Mouse (Mus musculus): ENCODE results near the gene Ift122. TPM values are rescaled to one million over a fixed set of nuclear protein-coding genes. Genes with fewer than 3 reads are reported as not detected.

Gene Ift122
- polyA plus RNA-seq, 1 experiment = 3.6 TPM

DNA sequence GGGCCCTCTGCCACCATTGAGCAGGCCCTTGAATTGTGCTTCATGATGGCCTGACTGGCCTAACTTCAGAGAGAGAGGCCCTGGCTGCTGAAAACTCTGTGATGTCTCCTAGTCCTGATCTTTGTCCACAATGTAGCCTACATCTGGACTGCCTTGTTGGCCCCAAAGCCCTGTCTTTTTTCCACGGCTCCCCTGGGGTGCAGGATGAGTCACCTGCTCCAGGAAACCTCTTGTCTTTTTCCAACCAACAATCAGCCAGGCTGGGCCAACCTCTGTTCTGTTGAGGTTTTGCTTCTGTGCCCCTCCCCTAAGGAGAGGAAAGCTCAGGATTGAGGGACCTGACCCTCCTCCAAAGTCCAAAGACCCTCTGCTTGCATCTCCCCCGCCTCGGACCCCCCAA is 108.5 kb downstream of the Ift122 start:
- 74% methylated on average over 3 of the region's 3 CpGs for WGBS

DNA sequence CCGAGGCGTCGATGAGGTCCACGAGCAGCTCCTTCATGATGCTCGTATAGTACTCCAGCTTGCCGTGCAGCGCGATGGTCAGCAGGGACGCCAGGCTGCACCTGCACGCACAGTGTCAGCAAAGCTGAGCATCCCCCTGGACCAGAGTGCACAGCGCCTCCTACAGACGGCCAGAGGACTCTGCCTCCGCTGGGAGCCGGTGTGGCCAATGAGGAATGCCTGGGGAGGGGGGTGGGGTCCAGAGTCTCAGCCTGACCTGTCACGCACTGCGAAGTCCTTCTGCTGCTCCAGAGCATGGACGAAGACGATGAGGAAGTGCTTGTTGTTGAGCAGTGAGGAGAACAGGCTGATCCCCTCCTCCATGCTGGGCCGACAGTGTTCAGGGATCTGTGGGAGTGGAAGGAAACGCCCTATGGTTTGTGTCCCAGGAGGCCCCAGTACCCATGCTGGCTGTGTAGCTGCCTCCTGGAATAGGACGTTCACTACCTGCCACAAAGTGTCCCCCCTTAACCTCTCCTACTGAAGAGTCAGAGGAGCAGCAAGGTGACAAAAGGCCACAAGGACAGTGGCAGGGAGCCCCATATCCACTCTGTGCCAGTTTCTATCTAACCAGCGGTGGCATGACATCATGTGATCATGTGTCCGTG is 109.3 kb downstream of the Ift122 start:
- 91% methylated on average over 23 of the region's 23 CpGs for WGBS
- H3K4me1 ChIP-seq (ENCODE audit: control insufficient read depth, insufficient read depth, low read length) = no peaks in the 10 kb centered on the region; the same call in 1 of the 2 replicates
- no peak overlapping the region for H3K4me3 ChIP-seq (replicated peaks; ENCODE audit: control insufficient read depth, low read depth, low read length)
- TF ChIP-seq CTCF (IDR thresholded peaks at IDR 0.05; ENCODE audit: control insufficient read depth, insufficient read depth, low read length) (no peak; the same call in 1 of the 2 replicates), POLR2A (IDR thresholded peaks at IDR 0.05; ENCODE audit: borderline replicate concordance, control insufficient read depth, low read depth, low read length) (no peak)
- no peak overlapping the region for H3K27ac ChIP-seq (ENCODE audit: control insufficient read depth, insufficient read depth, low read depth, low read length, poor library complexity)

More for the DNA sequence above, 108.5 kb downstream of the Ift122 start:
- TF ChIP-seq POLR2A (IDR thresholded peaks at IDR 0.05; ENCODE audit: borderline replicate concordance, control insufficient read depth, low read depth, low read length) = no peak
- no peak for TF ChIP-seq CTCF (IDR thresholded peaks at IDR 0.05; ENCODE audit: control insufficient read depth, insufficient read depth, low read length)
- Histone ChIP-seq H3K4me3 (replicated peaks; ENCODE audit: control insufficient read depth, low read depth, low read length) (no peak overlapping the region), H3K27ac (ENCODE audit: control insufficient read depth, insufficient read depth, low read depth, low read length, poor library complexity) (no peak overlapping the region), H3K4me1 (ENCODE audit: control insufficient read depth, insufficient read depth, low read length) (no peaks in the 10 kb centered on the region)

DNA sequence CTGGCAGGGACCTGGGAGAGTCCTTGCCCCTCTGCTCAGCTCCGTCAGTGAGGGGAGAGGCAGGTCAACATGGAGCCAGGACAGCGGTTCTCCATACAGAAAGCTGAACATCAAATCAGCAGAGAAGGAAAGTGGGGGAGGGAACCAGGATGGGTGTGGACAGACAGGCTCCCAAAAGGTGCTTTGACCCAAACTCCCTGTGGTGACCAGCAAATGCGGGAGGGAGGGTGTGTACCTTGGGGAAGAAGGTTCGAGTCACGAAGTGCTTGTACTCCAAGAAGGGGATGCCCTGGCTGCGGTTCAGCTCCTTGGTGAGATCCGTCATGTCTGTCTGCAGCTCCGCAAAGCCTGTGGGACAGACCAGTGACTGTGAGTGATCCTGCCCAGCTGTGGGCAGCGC is 110.4 kb downstream of the Ift122 start:
- 92% methylated on average over 9 of the region's 9 CpGs for WGBS
- TF ChIP-seq CTCF (IDR thresholded peaks at IDR 0.05; ENCODE audit: control insufficient read depth, insufficient read depth, low read length) (no peak), POLR2A (IDR thresholded peaks at IDR 0.05; ENCODE audit: borderline replicate concordance, control insufficient read depth, low read depth, low read length) (no peak)
- no peak overlapping the region for H3K4me3 ChIP-seq (replicated peaks; ENCODE audit: control insufficient read depth, low read depth, low read length)

DNA sequence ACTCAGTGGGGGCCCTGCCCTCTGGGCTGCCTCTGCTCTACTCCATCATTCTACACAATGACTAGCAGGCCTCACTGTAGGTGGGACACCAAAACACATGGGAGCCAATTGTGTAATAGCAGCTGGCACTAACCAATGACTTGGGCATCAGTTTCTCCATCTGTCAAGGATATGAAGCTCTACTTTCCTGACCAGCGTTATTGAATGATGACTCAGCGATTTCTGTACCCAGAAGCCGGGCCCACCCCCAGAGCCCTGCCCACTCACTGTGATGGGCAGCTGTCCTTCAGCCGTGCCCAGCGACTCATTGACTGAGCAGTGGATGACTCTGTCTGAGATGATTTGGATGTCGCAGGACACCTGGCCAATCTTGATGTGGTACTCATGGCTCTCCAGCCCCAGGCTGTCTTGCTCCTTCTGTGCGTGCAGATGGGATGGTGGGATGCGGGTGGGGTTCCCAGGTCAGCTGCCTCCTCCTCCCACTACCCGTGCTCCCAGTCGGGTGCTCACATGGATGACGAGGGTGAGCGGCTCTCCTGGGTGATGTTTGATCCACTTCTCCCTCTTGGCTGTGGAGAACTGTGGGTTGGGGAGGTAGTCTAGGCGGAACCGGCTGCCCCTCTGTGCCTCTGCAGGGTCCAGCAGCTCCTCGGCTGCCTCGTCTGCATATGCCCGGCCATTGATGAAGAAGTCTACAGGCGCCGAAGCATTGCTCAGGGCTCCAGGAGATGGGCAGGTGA is 113.1 kb downstream of the Ift122 start:
- H3K4me3 ChIP-seq (replicated peaks; ENCODE audit: control insufficient read depth, low read depth, low read length) = no peak overlapping the region
- H3K27ac ChIP-seq (ENCODE audit: control insufficient read depth, insufficient read depth, low read depth, low read length, poor library complexity) = no peak overlapping the region
- 85% methylated on average over 19 of the region's 19 CpGs for WGBS
- H3K4me1 ChIP-seq (ENCODE audit: control insufficient read depth, insufficient read depth, low read length) = peaks cover 15% of the 10 kb centered on the region
- TF ChIP-seq CTCF (IDR thresholded peaks at IDR 0.05; ENCODE audit: control insufficient read depth, insufficient read depth, low read length) = no peak
- TF ChIP-seq POLR2A (IDR thresholded peaks at IDR 0.05; ENCODE audit: borderline replicate concordance, control insufficient read depth, low read depth, low read length) = no peak

More for the DNA sequence above, 110.4 kb downstream of the Ift122 start:
- Histone ChIP-seq H3K4me1 (ENCODE audit: control insufficient read depth, insufficient read depth, low read length) (no peaks in the 10 kb centered on the region; the same call in 1 of the 2 replicates), H3K27ac (ENCODE audit: control insufficient read depth, insufficient read depth, low read depth, low read length, poor library complexity) (no peak overlapping the region)

DNA sequence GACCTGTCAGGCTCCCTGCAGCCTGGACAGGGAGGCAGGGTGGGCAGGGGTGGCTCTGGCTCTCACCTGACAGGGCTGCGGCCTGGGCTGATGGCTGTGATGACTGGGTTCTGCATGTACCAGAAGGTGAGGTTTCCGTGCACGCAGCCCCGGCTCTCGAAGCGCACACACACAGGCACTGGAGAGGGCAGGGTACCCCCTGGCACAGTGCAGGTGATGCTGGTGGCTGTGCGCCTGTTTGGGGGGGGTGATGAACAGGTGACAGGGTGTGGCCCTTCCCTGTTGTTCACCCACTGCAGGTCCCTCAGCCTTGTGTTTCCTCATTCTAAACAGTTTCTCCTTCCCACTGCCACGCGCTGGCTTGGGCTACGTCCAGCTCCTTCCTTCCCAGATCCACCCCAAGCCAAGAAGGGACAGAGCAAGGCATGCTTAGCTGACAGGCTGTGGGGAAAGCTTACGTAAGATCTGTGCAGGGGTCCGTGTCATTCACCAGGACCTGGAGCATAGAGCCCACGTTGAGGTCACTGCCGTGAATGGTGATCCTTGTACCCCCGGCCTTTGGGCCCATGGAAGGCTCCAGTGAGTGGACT is 114.1 kb downstream of the Ift122 start:
- H3K4me1 ChIP-seq (ENCODE audit: control insufficient read depth, insufficient read depth, low read length) = peaks cover 15% of the 10 kb centered on the region
- 74% methylated on average over 15 of the region's 15 CpGs for WGBS
- TF ChIP-seq CTCF (IDR thresholded peaks at IDR 0.05; ENCODE audit: control insufficient read depth, insufficient read depth, low read length) = no peak
- no peak for TF ChIP-seq POLR2A (IDR thresholded peaks at IDR 0.05; ENCODE audit: borderline replicate concordance, control insufficient read depth, low read depth, low read length)
- H3K4me3 ChIP-seq (replicated peaks; ENCODE audit: control insufficient read depth, low read depth, low read length) = no peak overlapping the region
- no peak overlapping the region for H3K27ac ChIP-seq (ENCODE audit: control insufficient read depth, insufficient read depth, low read depth, low read length, poor library complexity)

DNA sequence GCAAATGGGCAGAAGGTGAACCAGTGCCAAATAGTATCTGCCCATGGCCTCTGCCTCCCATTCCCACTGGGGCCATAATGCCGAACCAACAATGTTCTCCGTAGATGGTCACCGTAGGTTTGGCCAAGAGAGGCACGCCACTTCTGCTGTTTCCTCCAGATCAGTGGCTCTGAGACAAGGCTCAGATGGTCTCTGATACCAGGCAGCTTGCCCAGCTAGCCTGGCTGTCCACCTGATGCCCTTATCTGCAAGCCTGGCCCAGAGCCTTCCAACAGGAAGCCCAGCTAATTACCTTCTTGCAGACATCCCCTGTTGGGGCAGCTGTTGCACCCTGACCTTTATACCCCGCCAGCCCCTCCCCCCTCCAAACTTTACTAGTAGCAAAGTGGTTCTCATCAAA is 114.8 kb downstream of the Ift122 start:
- H3K27ac ChIP-seq (ENCODE audit: control insufficient read depth, insufficient read depth, low read depth, low read length, poor library complexity) = peak overlapping the region; percentile 26; the same call in 1 of the 2 replicates
- H3K4me3 ChIP-seq (replicated peaks; ENCODE audit: control insufficient read depth, low read depth, low read length) = no peak overlapping the region
- TF ChIP-seq POLR2A (IDR thresholded peaks at IDR 0.05; ENCODE audit: borderline replicate concordance, control insufficient read depth, low read depth, low read length) = no peak
- TF ChIP-seq CTCF (IDR thresholded peaks at IDR 0.05; ENCODE audit: control insufficient read depth, insufficient read depth, low read length) = no peak
- 68% methylated on average over 5 of the region's 5 CpGs for WGBS
- peaks cover 17% of the 10 kb centered on the region for H3K4me1 ChIP-seq (ENCODE audit: control insufficient read depth, insufficient read depth, low read length)

DNA sequence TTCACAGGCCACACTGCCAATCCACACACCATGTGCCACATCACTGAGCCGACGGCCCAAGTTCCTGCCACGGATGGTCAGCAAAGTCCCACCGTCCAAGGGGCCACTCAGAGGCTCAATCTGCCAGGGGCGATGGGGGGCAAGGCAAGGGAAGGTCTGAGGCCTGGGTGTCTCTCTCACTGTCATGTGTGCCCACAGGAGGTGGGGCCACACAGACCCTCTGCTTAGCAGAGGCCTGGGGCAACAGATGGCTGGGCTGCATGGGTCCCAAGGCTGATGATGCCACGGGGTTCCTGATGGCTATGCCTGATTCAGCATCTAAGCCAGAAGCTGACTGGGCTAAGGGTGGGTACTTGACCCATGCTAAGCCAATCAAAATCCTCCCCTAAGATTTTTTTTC is 115.4 kb downstream of the Ift122 start:
- H3K4me3 ChIP-seq (replicated peaks; ENCODE audit: control insufficient read depth, low read depth, low read length) = no peak overlapping the region
- WGBS = 50% methylated on average over 6 of the region's 6 CpGs
- peaks cover 17% of the 10 kb centered on the region for H3K4me1 ChIP-seq (ENCODE audit: control insufficient read depth, insufficient read depth, low read length)
- peak overlapping the region; percentile 26; the same call in 1 of the 2 replicates for H3K27ac ChIP-seq (ENCODE audit: control insufficient read depth, insufficient read depth, low read depth, low read length, poor library complexity)
- no peak for TF ChIP-seq CTCF (IDR thresholded peaks at IDR 0.05; ENCODE audit: control insufficient read depth, insufficient read depth, low read length)

DNA sequence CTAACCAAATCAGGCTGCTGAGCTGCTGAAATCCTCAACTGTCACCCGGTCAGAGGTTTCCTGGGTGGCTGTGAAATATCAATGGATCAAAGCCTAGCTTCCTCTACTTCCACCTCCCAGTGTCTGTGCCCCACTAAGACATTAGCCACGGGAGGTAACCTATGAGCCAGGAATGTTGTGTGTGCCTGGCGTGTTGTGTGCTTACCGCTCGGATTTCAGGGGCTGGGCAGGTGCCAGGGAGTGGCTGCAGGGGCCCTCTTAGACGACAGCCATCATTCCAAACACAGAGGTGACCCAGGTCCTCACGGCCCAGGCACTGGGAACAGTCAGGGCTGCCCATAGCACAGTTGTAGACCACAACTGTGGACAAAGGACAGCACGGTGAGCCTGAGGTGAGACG is 115.8 kb downstream of the Ift122 start:
- peak overlapping the region; percentile 83 for H3K27ac ChIP-seq (ENCODE audit: control insufficient read depth, insufficient read depth, low read depth, low read length, poor library complexity)
- peaks cover 17% of the 10 kb centered on the region for H3K4me1 ChIP-seq (ENCODE audit: control insufficient read depth, insufficient read depth, low read length)
- TF ChIP-seq CTCF (IDR thresholded peaks at IDR 0.05; ENCODE audit: control insufficient read depth, insufficient read depth, low read length) (no peak), POLR2A (IDR thresholded peaks at IDR 0.05; ENCODE audit: borderline replicate concordance, control insufficient read depth, low read depth, low read length) (peak; percentile 25; the same call in 1 of the 2 replicates)
- WGBS = 35% methylated on average over 9 of the region's 9 CpGs
- peak overlapping the region; percentile 59 for H3K4me3 ChIP-seq (replicated peaks; ENCODE audit: control insufficient read depth, low read depth, low read length)
